Mouse (Mus musculus) stomach, postnatal 0 days (tissue): ENCODE data around the gene Adora3. TPM values are rescaled to one million over a fixed set of nuclear protein-coding genes. Genes with fewer than 3 reads are reported as not detected.

Source experiments
- ATAC-seq: fragments of 200-750 bp; cut with Nextera tagmentation; 2 replicates; pipeline ENCODE4 v1.8.0; 2017; ENCODE audit not compliant: low FRiP score, low TSS enrichment
- DNase-seq: peaks from one replicate; pipeline ENCODE4 v3.0.0-alpha.2; 2016; ENCODE audit warnings: low spot score
- H3K27ac ChIP-seq: fragments of 300-500 bp; sonication (generic); replicated peaks from 2 replicates; pipeline ENCODE4 v1.5.1; 2014; ENCODE audit warnings: mild to moderate bottlenecking, control low read depth
- H3K27me3 ChIP-seq: fragments of 300-500 bp; sonication (generic); 2 replicates; pipeline ENCODE4 v1.6.1; 2014; ENCODE audit warnings: low read length; ENCODE audit not compliant: control insufficient read depth, insufficient read depth
- H3K36me3 ChIP-seq: fragments of 300-500 bp; sonication (generic); 2 replicates; pipeline ENCODE4 v1.6.1; 2014; ENCODE audit warnings: low read length, mixed read lengths; ENCODE audit not compliant: control insufficient read depth, insufficient read depth
- H3K4me1 ChIP-seq: fragments of 300-500 bp; sonication (generic); replicated peaks from 2 replicates; pipeline ENCODE4 v1.6.1; 2014; ENCODE audit warnings: antibody characterized with exemption; ENCODE audit not compliant: control insufficient read depth, insufficient read depth
- H3K4me2 ChIP-seq: fragments of 300-500 bp; sonication (generic); replicated peaks from 2 replicates; pipeline ENCODE4 v1.6.1; 2014; ENCODE audit warnings: low read depth, mild to moderate bottlenecking, control low read depth, moderate library complexity
- H3K4me3 ChIP-seq: fragments of 300-500 bp; sonication (generic); 2 replicates; pipeline ENCODE4 v1.5.1; 2014; ENCODE audit warnings: low read depth, low read length, control low read depth
- H3K9ac ChIP-seq: fragments of 300-500 bp; sonication (generic); 2 replicates; pipeline ENCODE4 v1.6.1; 2014; ENCODE audit warnings: mild to moderate bottlenecking, low read length, control low read depth, mixed read lengths
- H3K9me3 ChIP-seq: fragments of 300-500 bp; sonication (generic); 2 replicates; pipeline ENCODE4 v1.6.1; 2016; ENCODE audit warnings: low read length; ENCODE audit not compliant: control insufficient read depth
- CTCF ChIP-seq: IDR thresholded peaks from 2 replicates; pipeline ENCODE4 v1.5.1; 2016; ENCODE audit warnings: antibody characterized with exemption, low read depth, mild to moderate bottlenecking, moderate library complexity
- EP300 ChIP-seq: optimal IDR thresholded peaks from 2 replicates; pipeline ENCODE3; 2016; ENCODE audit warnings: antibody characterized with exemption
- WGBS: fragments of 180-500 bp; shearing (Covaris S2); extraction: QIAGEN DNeasy Blood & Tissue Kit; methylation state at CpG from one replicate; pipeline ENCODE4 v1.1.7; 2014; 5-methylcytosine and 5-hydroxymethylcytosine counted together
- polyA plus RNA-seq: library from polyadenylated mRNA; unstranded; fragments of >200 nt; fragmentation: Nextera tagmentation; extraction: Ambion mirVana; gene quantifications from 2 replicates; pipeline ENCODE4 v1.2.1, GENCODE M21; 2015

Adora3 gene
- polyA plus RNA-seq, 1 experiment from 2014 or later = 0.34 TPM

DNA sequence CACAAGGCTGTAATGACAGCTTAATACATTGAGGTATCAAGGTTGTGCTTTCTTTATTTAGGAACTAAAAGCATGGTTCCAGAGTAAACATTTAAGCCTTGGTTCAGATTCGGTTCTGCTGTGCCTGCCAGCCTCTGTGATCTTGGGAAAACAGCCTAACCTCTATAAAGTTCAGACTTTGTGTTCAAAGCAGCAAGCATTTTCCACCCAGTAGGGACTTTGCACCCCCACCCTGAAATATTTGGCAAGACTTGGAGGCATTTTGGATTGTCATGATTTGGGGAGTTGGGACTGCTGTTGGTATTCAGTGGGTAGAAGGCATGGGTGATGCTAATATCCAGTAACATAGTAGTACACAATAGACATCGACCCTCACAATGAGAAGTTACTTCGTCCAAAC, 18.3 kb downstream of the Adora3 start:
- Histone ChIP-seq H3K36me3 (no peaks in the 10 kb centered on the region), H3K4me1 (peaks cover under 1% of the 10 kb centered on the region), H3K27ac (no peak overlapping the region), H3K27me3 (no peaks in the 10 kb centered on the region), H3K4me3 (no peak overlapping the region), H3K9ac (no peak overlapping the region), H3K4me2 (no peak overlapping the region), H3K9me3 (no peaks in the 10 kb centered on the region)
- ATAC-seq (no peak), DNase-seq (no peak)
- WGBS = 72% methylated on average over 3 of the region's 3 CpGs
- TF ChIP-seq EP300 (no peak), CTCF (no peak)

DNA sequence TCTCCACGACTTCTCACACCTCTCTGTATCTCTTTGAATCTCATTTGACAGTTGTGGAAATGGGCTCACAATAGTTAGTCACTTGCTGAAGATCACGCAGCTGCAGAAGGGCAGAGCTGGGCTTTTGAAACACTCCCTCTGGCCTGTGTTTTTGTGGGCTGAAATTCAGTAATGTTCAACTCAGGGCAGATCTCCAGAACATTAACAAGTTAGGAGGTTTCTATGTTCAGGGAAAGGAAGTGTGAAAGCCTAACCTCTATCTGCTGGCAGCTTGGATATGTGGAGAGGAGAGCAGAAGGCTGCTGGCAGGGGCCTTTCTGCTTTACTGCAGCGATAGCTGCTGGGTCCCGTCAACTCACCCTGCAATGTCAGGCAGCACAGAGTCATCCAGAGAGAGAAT, 19.6 kb downstream of the Adora3 start:
- ATAC-seq (no peak), DNase-seq (no peak)
- no peaks in the 10 kb centered on the region for H3K27me3 ChIP-seq
- H3K36me3 ChIP-seq = no peaks in the 10 kb centered on the region
- H3K4me3 ChIP-seq = no peak overlapping the region
- H3K4me1 ChIP-seq = peaks cover 11% of the 10 kb centered on the region
- H3K27ac ChIP-seq = no peak overlapping the region
- H3K4me2 ChIP-seq = no peak overlapping the region
- no peak for TF ChIP-seq EP300
- no peak overlapping the region for H3K9ac ChIP-seq
- 56% methylated on average over 4 of the region's 4 CpGs for WGBS
- no peaks in the 10 kb centered on the region for H3K9me3 ChIP-seq

DNA sequence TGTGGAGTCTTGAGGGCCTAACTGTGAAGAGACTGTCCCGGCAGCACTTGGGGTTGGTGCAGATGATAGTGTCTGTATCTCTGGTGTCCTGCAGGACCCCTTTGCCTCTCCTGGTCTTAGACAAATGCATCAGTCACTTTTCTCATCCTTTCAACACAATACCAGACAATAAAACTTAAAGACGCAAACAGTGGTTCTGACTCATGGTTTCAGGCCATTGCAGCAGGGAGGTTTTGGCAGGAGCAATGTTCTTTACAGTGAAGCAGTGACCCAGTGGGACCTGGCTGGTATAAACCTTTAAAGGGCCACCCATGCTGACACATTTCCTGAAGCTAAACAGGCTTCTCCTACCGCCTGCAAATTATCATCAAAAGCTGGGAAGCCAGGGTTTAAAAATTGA, 20.5 kb downstream of the Adora3 start:
- no peaks in the 10 kb centered on the region for H3K36me3 ChIP-seq
- ATAC-seq (no peak), DNase-seq (no peak)
- no peak overlapping the region for H3K27ac ChIP-seq
- H3K27me3 ChIP-seq = no peaks in the 10 kb centered on the region
- H3K9me3 ChIP-seq = no peaks in the 10 kb centered on the region
- no peak overlapping the region for H3K4me2 ChIP-seq
- TF ChIP-seq CTCF (no peak), EP300 (no peak)
- no peak overlapping the region for H3K4me3 ChIP-seq
- H3K9ac ChIP-seq = no peak overlapping the region
- H3K4me1 ChIP-seq = peaks cover 11% of the 10 kb centered on the region
- WGBS = 63% methylated on average over 3 of the region's 3 CpGs

DNA sequence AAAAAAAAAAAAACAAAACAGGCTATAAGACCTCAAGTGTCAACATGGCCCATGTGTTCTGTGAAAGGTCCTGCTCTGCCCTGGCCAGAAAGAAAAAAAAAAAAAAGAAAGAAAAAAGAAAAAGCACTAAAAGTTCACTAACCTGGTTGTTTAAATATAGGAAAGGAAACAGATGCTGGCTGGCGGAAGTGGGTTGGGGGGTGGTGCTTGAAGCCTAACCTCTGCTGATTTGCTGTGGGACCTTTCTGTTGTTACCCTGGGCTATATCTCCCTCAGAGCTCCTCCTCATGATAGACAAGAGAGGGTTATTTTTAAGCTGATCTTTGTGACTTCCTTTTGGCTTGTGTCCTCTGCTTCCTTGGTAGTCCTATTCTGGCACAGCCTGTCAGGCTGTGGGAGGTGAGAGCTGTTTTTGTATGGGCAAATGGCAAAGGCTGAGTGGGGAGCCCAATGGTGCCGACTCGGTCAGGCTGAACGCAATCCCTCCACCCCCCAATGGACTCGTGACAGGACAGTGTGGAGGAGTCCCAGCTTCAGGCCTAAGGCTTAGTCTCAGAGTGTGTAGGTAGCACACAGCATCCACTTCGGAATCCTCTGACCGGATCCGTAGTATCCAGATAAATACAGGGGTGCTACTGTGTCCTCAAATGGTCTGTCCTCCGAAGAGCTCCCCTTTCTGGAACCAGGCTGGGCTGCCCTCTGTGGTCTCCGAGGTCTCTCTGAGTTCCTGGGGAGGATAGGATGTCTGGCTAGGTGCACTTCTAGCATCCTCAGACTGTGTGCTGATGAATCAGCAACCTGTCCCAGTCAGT, 21.3 kb downstream of the Adora3 start:
- no peak overlapping the region for H3K4me2 ChIP-seq
- no peak overlapping the region for H3K4me3 ChIP-seq
- peaks cover 11% of the 10 kb centered on the region for H3K4me1 ChIP-seq
- no peaks in the 10 kb centered on the region for H3K9me3 ChIP-seq
- ATAC-seq = no peak
- TF ChIP-seq CTCF = no peak
- no peak for TF ChIP-seq EP300
- DNase-seq = no peak
- 78% methylated on average over 10 of the region's 10 CpGs for WGBS
- peak overlapping the region; percentile 35 for H3K27ac ChIP-seq
- H3K36me3 ChIP-seq = no peaks in the 10 kb centered on the region
- no peak overlapping the region for H3K9ac ChIP-seq
- H3K27me3 ChIP-seq = no peaks in the 10 kb centered on the region

DNA sequence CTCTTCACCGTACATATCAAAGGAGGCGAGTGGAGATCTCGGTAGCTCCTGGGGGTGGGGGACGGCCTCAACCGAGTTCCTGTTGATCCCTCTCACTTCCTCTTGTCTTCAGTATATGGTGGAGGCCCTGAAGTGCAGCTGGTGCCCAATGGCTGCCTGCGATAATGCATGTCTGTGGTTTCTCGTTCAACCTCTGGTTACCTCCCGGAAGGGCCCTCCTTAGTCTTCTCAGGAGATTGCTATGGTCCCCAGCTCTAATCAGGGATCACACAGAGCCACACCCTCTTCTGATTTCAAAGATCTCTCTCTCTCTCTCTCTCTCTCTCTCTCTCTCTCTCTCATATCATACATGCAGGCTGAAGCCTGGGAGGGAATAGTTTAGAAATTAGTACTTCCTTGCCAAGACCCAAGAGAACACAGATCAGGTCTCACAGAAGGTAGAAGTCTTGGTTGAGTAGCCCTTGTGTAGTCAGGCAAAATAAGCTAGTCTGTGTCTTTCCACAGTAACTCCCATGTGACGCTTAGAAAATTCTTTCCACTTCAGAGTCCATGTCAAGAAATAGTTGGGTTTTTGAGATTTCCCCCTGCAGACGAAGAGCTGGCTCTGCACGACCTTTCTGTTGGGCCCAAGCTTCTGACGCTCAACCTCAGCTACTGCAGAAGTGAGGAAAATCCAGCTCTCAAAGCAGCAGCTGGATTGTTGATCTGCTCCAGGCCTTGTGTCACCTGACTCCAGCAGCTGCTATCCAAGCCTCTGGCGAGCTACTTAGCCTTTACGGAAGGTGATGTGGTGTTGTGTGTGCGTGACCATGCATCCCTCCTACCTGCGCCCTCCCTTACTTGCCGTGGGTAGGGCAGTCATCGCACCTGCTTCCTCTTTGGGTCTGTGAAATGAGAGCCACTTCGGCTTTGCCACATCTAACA, 22.2 kb downstream of the Adora3 start:
- Histone ChIP-seq H3K9me3 (no peaks in the 10 kb centered on the region), H3K4me3 (no peak overlapping the region), H3K4me1 (peaks cover 11% of the 10 kb centered on the region), H3K27me3 (no peaks in the 10 kb centered on the region), H3K4me2 (no peak overlapping the region), H3K27ac (peak overlapping the region; percentile 35), H3K36me3 (no peaks in the 10 kb centered on the region), H3K9ac (no peak overlapping the region)
- ATAC-seq (no peak), DNase-seq (peak; percentile 22)
- TF ChIP-seq EP300 (no peak), CTCF (no peak)
- 73% methylated on average over 19 of the region's 19 CpGs for WGBS
